Mouse (Mus musculus) lung, postnatal 14 days (tissue): ENCODE results near the gene Eif4g3.
A peak's percentile ranks its signal among the peaks of the same experiment; 100 is the strongest.
"Not testable (repeated sequence)": the region's sequence is repeated elsewhere in the genome, so short reads cannot be mapped to it uniquely, and the experiment has no call there.

Experiments used
- DNase-seq: peaks from one replicate; pipeline ENCODE4 v3.0.0; 2021

Gene Eif4g3

GRCm38 (mm10) chr4:138031828-138032227, 39.0 kb downstream of the Eif4g3 start:
- peak; percentile 37 for DNase-seq

- DNase-seq = no peak
Measured at GRCm38 (mm10) chr4:138033871-138034270, 41.0 kb downstream of the Eif4g3 start.

- DNase-seq = no peak
Measured at GRCm38 (mm10) chr4:138035435-138036120, 42.8 kb downstream of the Eif4g3 start.

- no peak for DNase-seq
Measured at GRCm38 (mm10) chr4:138037110-138037509, 44.3 kb downstream of the Eif4g3 start.

GRCm38 (mm10) chr4:138037896-138038295, 45.1 kb downstream of the Eif4g3 start:
- no peak for DNase-seq

- no peak for DNase-seq
Measured at GRCm38 (mm10) chr4:138038365-138039274, 45.8 kb downstream of the Eif4g3 start.

GRCm38 (mm10) chr4:138039275-138039651, 46.4 kb downstream of the Eif4g3 start:
- DNase-seq = no peak

GRCm38 (mm10) chr4:138040589-138040988, 47.8 kb downstream of the Eif4g3 start:
- no peak for DNase-seq

- DNase-seq = no peak
Measured at GRCm38 (mm10) chr4:138041566-138042256, 48.9 kb downstream of the Eif4g3 start.

- DNase-seq = no peak
Measured at GRCm38 (mm10) chr4:138042257-138042589, 49.4 kb downstream of the Eif4g3 start.

- DNase-seq = no peak
Measured at GRCm38 (mm10) chr4:138042625-138043024, 49.8 kb downstream of the Eif4g3 start.

- no peak for DNase-seq
Measured at GRCm38 (mm10) chr4:138044841-138045500, 52.1 kb downstream of the Eif4g3 start.

GRCm38 (mm10) chr4:138045809-138046208, 53.0 kb downstream of the Eif4g3 start:
- DNase-seq = no peak

- DNase-seq = no peak
Measured at GRCm38 (mm10) chr4:138046371-138046770, 53.5 kb downstream of the Eif4g3 start.

- no peak for DNase-seq
Measured at GRCm38 (mm10) chr4:138049547-138049946, 56.7 kb downstream of the Eif4g3 start.

- no peak for DNase-seq
Measured at GRCm38 (mm10) chr4:138051488-138051887, 58.7 kb downstream of the Eif4g3 start.

GRCm38 (mm10) chr4:138056658-138057057, 63.8 kb downstream of the Eif4g3 start:
- no peak for DNase-seq

GRCm38 (mm10) chr4:138057196-138057754, 64.5 kb downstream of the Eif4g3 start:
- DNase-seq = not testable (repeated sequence)

GRCm38 (mm10) chr4:138061161-138061560, 68.3 kb downstream of the Eif4g3 start:
- no peak for DNase-seq

GRCm38 (mm10) chr4:138063372-138064265, 70.8 kb downstream of the Eif4g3 start:
- no peak for DNase-seq

- DNase-seq = no peak
Measured at GRCm38 (mm10) chr4:138064882-138065592, 72.2 kb downstream of the Eif4g3 start.
